Mouse (Mus musculus) left cerebral cortex, postnatal 4 days (tissue): Measurements from ENCODE around the gene Vmn2r14. TPM values are rescaled to one million over a fixed set of nuclear protein-coding genes. Genes with fewer than 3 reads are reported as not detected.
"Not testable (repeated sequence)": the region's sequence is repeated elsewhere in the genome, so short reads cannot be mapped to it uniquely, and the experiment has no call there.

Experiments
- DNase-seq: peaks from one replicate; pipeline ENCODE4 v3.0.0-alpha.2; 2022
- intact Hi-C: fragments of 180-260 bp; cut with DNase I; formaldehyde crosslinking; loops from one replicate; pipeline ENCODE4 v1.15.1; 2025
- total RNA-seq, 2 experiments: library from RNA; stranded (reverse); gene quantifications; 2 replicates each; pipeline ENCODE4 v1.2.3; 2021

The Vmn2r14 gene
- total RNA-seq, result not detected

- intact Hi-C loops, result no loop called here
- DNase-seq, result no peak
Measured at GRCm38 (mm10) chr5:109224608-109225007, at the start of gene Vmn2r14. Gene Vmn2r14, minus strand, starts transcription at chr5:109224708.

GRCm38 (mm10) chr5:109192099-109192498, 32.4 kb downstream of the Vmn2r14 start, which contains the start of gene Vmn2r13:
Gene Vmn2r13, minus strand, starts transcription at chr5:109192199.
- DNase-seq, intact Hi-C loops: not testable (repeated sequence)

DNA sequence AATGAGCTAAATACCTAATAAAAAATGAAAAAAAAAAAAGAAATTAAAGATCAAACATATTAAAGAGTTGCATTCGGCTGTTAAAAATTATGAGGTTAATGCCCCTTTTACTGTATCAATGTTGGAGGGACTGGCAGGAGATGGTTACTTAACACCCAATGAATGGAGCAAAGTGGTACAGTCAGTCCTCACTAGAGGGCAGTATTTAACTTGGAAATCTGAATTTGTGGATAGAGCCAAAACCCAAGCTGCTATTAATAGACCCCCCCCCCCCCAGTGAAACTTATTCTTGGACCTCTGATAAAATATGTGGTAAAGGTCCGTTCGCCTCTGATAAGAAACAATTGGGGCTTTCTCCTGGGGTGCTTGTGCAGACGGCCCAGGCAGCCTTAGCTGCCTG, 57.7 kb downstream of the Vmn2r14 start:
- intact Hi-C loops, DNase-seq: not testable (repeated sequence)

Other genes starting within 250 kb of the Vmn2r14 start
- not detected for gene Vmn2r10, start 218.2 kb downstream of the Vmn2r14 start, total RNA-seq
- gene Vmn2r11, start 165.1 kb downstream of the Vmn2r14 start, total RNA-seq, result not detected
- not detected for gene Vmn2r12, start 126.8 kb downstream of the Vmn2r14 start, total RNA-seq
- gene Vmn2r13, start 32.5 kb downstream of the Vmn2r14 start, total RNA-seq, result not detected
- gene Vmn2r15, start 72.9 kb upstream of the Vmn2r14 start, total RNA-seq, result not detected
- not detected for gene Vmn2r16, start 105.5 kb upstream of the Vmn2r14 start, total RNA-seq
- gene Vmn2r17, start 195.0 kb upstream of the Vmn2r14 start, total RNA-seq, result not detected